Mouse (Mus musculus): ENCODE measurements around the gene Cox19.

- TF ChIP-seq CTCF (IDR thresholded peaks at IDR 0.05; ENCODE audit: insufficient read depth, low read length) (peak; percentile 99), POLR2A (IDR thresholded peaks at IDR 0.05; ENCODE audit: borderline replicate concordance, extremely low read depth, low read depth, low read length) (no peak)
These were observed 4.1 kb upstream of the Cox19 start for GRCm38 (mm10) chr5:139355235-139355772.

Measured in lung, adult 2 months (tissue).